Mouse (Mus musculus): ENCODE data around the gene Lrrc46. TPM values are rescaled to one million over a fixed set of nuclear protein-coding genes. Genes with fewer than 3 reads are reported as not detected.

The Lrrc46 gene
- polyA plus RNA-seq, 1 experiment from 2014 or later, result 0.54 TPM

GRCm38 (mm10) chr11:97069333-97069732, 28.1 kb upstream of the Lrrc46 start:
- Histone ChIP-seq H3K9me3 (no peaks in the 10 kb centered on the region), H3K4me3 (no peak overlapping the region), H3K9ac (no peak overlapping the region), H3K4me2 (no peak overlapping the region), H3K36me3 (peaks cover 31% of the 10 kb centered on the region), H3K27me3 (no peaks in the 10 kb centered on the region), H3K4me1 (no peaks in the 10 kb centered on the region), H3K27ac (no peak overlapping the region)
- WGBS, result 54% methylated on average over 1 of the region's 1 CpGs
- no peak for ATAC-seq (ENCODE audit: insufficient number of reproducible peaks, low FRiP score, low TSS enrichment, low read depth)

DNA sequence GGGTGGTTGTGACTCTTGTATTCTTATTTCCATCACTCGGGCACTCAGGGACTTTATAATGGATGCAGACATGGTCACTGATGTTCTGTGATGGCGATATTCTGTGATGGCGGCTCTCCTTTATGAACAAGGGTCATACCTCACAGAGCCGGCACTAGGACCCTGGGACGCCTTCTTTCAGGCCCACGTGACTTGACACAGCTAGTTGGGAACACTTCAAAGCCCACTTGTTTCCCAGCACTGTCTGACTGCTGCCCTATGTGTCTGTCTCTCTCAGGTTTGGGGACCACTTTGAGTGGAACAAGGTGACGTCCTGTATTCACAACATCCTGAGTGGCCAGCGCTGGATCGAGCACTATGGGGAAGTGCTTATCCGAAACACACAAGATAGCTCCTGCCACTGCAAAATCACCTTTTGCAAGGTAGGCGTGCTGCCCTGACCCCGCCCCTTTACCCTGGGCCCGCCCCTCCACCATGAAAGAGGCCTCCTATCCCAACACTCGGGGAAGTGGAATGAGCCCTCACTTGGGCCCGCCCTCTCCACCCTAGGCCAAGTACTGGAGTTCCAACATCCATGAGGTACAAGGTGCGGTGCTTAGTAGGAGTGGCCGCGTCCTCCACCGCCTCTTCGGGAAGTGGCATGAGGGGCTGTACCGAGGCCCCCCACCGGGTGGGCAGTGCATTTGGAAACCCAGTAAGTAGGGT, 25.6 kb upstream of the Lrrc46 start:
- Histone ChIP-seq H3K27ac (no peak overlapping the region), H3K36me3 (peaks cover 36% of the 10 kb centered on the region), H3K4me3 (no peak overlapping the region), H3K4me2 (no peak overlapping the region), H3K9me3 (no peaks in the 10 kb centered on the region), H3K4me1 (no peaks in the 10 kb centered on the region), H3K9ac (no peak overlapping the region), H3K27me3 (no peaks in the 10 kb centered on the region)
- no peak for ATAC-seq (ENCODE audit: insufficient number of reproducible peaks, low FRiP score, low TSS enrichment, low read depth)
- WGBS, result 43% methylated on average over 22 of the region's 22 CpGs

- ATAC-seq (ENCODE audit: insufficient number of reproducible peaks, low FRiP score, low TSS enrichment, low read depth), result no peak
- no peak overlapping the region for H3K9ac ChIP-seq
- H3K4me1 ChIP-seq, result no peaks in the 10 kb centered on the region
- no peaks in the 10 kb centered on the region for H3K27me3 ChIP-seq
- peaks cover 46% of the 10 kb centered on the region for H3K36me3 ChIP-seq
- no peak overlapping the region for H3K4me3 ChIP-seq
- H3K9me3 ChIP-seq, result no peaks in the 10 kb centered on the region
- no peak overlapping the region for H3K27ac ChIP-seq
- 84% methylated on average over 12 of the region's 12 CpGs for WGBS
- no peak overlapping the region for H3K4me2 ChIP-seq
Measured at GRCm38 (mm10) chr11:97065538-97066295, 24.5 kb upstream of the Lrrc46 start.

DNA sequence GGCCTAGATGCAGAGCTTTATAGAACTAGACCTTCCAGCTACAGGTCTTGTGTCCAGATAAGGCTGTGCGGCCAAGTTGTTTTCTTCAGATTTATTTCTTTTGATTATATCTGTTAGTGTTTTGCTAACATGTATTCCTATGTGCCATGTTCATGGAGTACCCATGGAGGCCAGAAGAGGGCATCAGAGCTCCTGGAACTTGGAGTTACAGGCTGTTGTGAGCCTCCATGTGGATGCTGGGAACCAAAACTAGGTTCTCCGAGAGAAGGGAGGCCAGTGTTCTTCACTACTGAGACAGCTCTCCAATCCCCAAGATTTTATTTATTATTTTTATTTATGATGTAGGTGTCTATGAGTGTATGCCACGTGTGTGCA, 22.7 kb upstream of the Lrrc46 start:
- 84% methylated on average over 3 of the region's 3 CpGs for WGBS
- H3K36me3 ChIP-seq, result peaks cover 62% of the 10 kb centered on the region
- H3K4me3 ChIP-seq, result no peak overlapping the region
- no peak overlapping the region for H3K4me2 ChIP-seq
- no peak overlapping the region for H3K27ac ChIP-seq
- no peak for ATAC-seq (ENCODE audit: insufficient number of reproducible peaks, low FRiP score, low TSS enrichment, low read depth)
- H3K27me3 ChIP-seq, result no peaks in the 10 kb centered on the region
- H3K9me3 ChIP-seq, result no peaks in the 10 kb centered on the region
- H3K9ac ChIP-seq, result no peak overlapping the region
- H3K4me1 ChIP-seq, result no peaks in the 10 kb centered on the region

DNA sequence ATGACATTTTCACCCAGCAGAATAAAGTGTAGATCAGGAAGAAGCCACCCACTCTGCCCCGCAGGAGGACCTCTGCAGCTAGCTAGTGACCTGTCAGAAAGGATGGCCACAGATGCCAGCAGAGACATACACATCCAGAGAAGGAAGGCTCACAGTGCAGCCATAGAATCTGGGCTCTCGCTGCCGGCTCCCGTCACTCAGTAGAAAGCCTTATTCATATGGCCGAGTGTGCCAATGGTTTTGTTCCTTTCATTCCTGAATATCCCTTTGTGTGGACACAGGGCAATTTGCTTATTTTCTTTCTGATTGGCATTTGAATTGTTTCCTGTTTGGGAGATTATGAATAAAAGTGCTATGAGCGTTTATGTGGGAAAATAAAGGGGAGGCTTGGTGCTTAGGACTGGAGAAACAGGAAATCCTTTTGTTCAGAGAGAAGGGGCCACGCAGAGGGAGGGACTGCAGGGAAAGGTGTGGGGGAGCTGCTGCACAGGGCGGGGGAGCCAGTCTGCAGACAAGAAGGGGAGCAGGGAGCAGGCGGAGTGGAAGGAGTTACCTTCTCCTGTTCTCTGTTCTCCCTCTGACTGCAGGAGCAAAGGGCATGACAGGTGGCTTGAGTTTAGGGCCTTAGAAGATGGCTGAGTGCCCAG, 22.2 kb upstream of the Lrrc46 start:
- Histone ChIP-seq H3K9ac (no peak overlapping the region), H3K27ac (no peak overlapping the region), H3K36me3 (peaks cover 63% of the 10 kb centered on the region), H3K4me3 (no peak overlapping the region), H3K4me1 (no peaks in the 10 kb centered on the region), H3K9me3 (no peaks in the 10 kb centered on the region), H3K27me3 (no peaks in the 10 kb centered on the region), H3K4me2 (no peak overlapping the region)
- ATAC-seq (ENCODE audit: insufficient number of reproducible peaks, low FRiP score, low TSS enrichment, low read depth), result no peak
- 63% methylated on average over 9 of the region's 9 CpGs for WGBS

DNA sequence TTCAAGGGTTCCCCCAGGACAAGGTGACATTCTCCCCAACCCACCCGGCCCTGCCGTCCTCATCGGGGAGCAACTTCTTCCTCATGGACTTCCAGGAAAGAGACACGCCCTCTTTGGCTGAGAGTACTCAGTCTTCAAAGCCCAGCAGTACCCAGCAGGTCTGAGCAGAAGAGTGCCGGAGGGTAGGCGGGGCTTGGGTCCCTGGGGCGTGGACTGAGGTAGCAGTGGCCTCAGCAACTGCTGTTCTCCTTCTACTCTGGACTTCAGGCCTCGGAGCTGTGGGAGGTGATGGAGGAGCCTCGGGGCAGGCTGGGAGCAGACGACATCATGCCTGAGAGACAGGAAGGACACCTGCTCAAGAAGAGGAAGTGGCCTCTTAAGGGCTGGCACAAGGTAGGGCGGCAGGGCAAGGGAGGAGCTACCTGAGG, 11.0 kb upstream of the Lrrc46 start:
- 27% methylated on average over 11 of the region's 11 CpGs for WGBS
- Histone ChIP-seq H3K36me3 (peaks cover 50% of the 10 kb centered on the region), H3K4me3 (no peak overlapping the region), H3K9ac (no peak overlapping the region; the same call in 1 of the 2 replicates), H3K4me1 (peaks cover 24% of the 10 kb centered on the region), H3K9me3 (no peaks in the 10 kb centered on the region), H3K27me3 (no peaks in the 10 kb centered on the region), H3K27ac (no peak overlapping the region), H3K4me2 (peak overlapping the region; percentile 89; the same call in 1 of the 2 replicates)
- ATAC-seq (ENCODE audit: insufficient number of reproducible peaks, low FRiP score, low TSS enrichment, low read depth), result no peak

DNA sequence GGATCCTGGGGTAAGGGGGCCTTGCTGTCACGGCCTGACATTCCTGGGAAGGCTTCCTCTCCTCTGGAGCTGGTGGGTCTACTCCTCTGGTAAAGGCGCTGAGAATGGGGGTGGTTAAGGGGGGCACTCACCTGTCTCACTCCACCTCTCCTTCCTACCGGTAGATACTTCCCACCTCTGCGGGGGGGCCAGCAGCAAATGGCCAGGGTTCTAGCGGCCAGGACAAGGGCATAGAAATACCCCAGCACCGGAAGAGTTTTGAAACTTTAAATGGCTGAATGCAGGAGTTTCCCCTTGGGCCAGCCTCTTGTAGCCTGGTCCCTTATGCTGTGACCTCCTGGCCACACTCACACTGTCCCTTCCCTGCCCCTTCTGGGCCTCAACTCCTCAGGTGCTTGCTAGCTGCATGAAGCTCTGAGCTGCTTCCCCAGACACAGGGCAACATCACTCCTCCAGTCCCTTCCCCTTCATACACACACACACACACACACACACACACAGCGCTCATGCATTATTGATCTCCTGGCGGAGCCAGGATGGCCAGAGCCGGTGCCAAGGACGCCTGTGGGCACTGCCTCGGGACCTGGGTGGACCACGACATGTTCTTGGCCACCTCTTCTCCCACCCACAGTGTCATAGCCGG, 9.9 kb upstream of the Lrrc46 start:
- Histone ChIP-seq H3K4me2 (peak overlapping the region; percentile 89), H3K4me3 (peak overlapping the region; percentile 76), H3K27me3 (no peaks in the 10 kb centered on the region), H3K9ac (peak overlapping the region; percentile 75), H3K9me3 (no peaks in the 10 kb centered on the region), H3K27ac (peak overlapping the region; percentile 33; the same call in 1 of the 2 replicates), H3K36me3 (peaks cover 47% of the 10 kb centered on the region), H3K4me1 (peaks cover 24% of the 10 kb centered on the region)
- no peak for ATAC-seq (ENCODE audit: insufficient number of reproducible peaks, low FRiP score, low TSS enrichment, low read depth)
- WGBS, result 25% methylated on average over 13 of the region's 13 CpGs

DNA sequence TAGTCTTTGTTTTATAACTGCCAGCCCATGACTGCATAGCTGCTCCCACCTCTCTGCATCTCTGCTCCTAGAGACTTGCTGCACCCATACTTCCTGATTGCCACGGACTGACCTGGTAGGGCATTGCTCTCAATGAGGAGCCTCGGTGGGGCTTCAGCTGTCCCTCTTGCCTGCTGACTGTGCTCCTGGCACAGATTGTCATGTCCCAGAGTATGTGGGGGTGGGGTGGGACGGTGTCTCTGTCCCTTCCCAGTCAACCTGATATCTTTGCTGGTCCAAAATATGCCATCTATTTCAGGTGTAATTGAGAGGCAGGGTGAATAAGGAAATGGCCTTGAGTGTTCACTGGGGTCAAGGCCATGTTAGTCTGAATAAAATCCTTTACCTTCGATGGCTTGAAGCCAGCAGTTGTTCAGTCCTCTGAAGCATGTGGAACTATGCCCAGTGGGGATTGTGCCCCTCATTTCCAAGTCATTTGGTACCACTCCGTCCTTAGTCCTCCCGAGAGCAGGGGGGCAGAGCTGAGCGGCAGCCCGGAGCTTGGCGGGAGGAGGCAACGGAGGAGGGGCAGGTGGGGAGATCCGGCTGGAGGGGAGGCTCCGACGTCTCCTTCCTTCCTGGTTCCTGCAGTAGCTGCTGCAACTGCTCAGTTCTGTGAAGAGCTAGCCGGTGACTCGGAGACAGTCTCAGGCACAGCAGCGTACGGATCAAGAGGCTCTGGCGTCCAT, 9.2 kb upstream of the Lrrc46 start, which contains the start of gene Osbpl7:
Gene Osbpl7 (plus strand): TSS at position 413 of the 728 bp plus-strand sequence.
- peak; percentile 74 for ATAC-seq (ENCODE audit: insufficient number of reproducible peaks, low FRiP score, low TSS enrichment, low read depth)
- WGBS, result 6% methylated on average over 18 of the region's 18 CpGs

GRCm38 (mm10) chr11:97049492-97050085, 8.4 kb upstream of the Lrrc46 start:
- H3K9ac ChIP-seq, result no peak overlapping the region

More for the DNA sequence above, 9.2 kb upstream of the Lrrc46 start, which contains the start of gene Osbpl7:
- peak within 1 kb of the TSS; percentile 89 for H3K4me2 ChIP-seq
- H3K36me3 ChIP-seq, result peaks cover 45% of the 10 kb centered on the region
- H3K27me3 ChIP-seq, result no peaks in the 10 kb centered on the region
- no peaks in the 10 kb centered on the region for H3K9me3 ChIP-seq
- H3K4me1 ChIP-seq, result peaks cover 24% of the 10 kb centered on the region
- peak within 1 kb of the TSS; percentile 75 for H3K9ac ChIP-seq
- H3K4me3 ChIP-seq, result peak within 1 kb of the TSS; percentile 76
- peak within 1 kb of the TSS; percentile 33; the same call in 1 of the 2 replicates for H3K27ac ChIP-seq

GRCm38 (mm10) chr11:97048090-97048650, 7.0 kb upstream of the Lrrc46 start:
- H3K27ac ChIP-seq, result no peak overlapping the region
- peaks cover 35% of the 10 kb centered on the region for H3K36me3 ChIP-seq
- H3K9ac ChIP-seq, result no peak overlapping the region
- H3K4me3 ChIP-seq, result no peak overlapping the region
- 81% methylated on average over 8 of the region's 8 CpGs for WGBS
- no peak for ATAC-seq (ENCODE audit: insufficient number of reproducible peaks, low FRiP score, low TSS enrichment, low read depth)
- no peak overlapping the region for H3K4me2 ChIP-seq
- H3K4me1 ChIP-seq, result peaks cover 24% of the 10 kb centered on the region
- no peaks in the 10 kb centered on the region for H3K27me3 ChIP-seq
- no peaks in the 10 kb centered on the region for H3K9me3 ChIP-seq

More at GRCm38 (mm10) chr11:97049492-97050085, 8.4 kb upstream of the Lrrc46 start:
- peaks cover 43% of the 10 kb centered on the region for H3K36me3 ChIP-seq
- H3K4me1 ChIP-seq, result peaks cover 24% of the 10 kb centered on the region
- WGBS, result 74% methylated on average over 6 of the region's 6 CpGs
- no peak overlapping the region for H3K4me3 ChIP-seq
- ATAC-seq (ENCODE audit: insufficient number of reproducible peaks, low FRiP score, low TSS enrichment, low read depth), result no peak
- H3K27me3 ChIP-seq, result no peaks in the 10 kb centered on the region
- H3K9me3 ChIP-seq, result no peaks in the 10 kb centered on the region
- no peak overlapping the region for H3K27ac ChIP-seq
- no peak overlapping the region for H3K4me2 ChIP-seq
